Mouse (Mus musculus) C2C12 (cell line): ENCODE results near the gene Taf6l. TPM values are rescaled to one million over a fixed set of nuclear protein-coding genes. Genes with fewer than 3 reads are reported as not detected.
A peak's percentile ranks its signal among the peaks of the same experiment; 100 is the strongest.
"Not testable (repeated sequence)": the region's sequence is repeated elsewhere in the genome, so short reads cannot be mapped to it uniquely, and the experiment has no call there.

Experiments
- H3K27me3 ChIP-seq: one replicate; pipeline ENCODE4 v1.6.1; 2011; ENCODE audit not compliant: control insufficient read depth, insufficient read depth, insufficient read length
- H3K36me3 ChIP-seq: one replicate; pipeline ENCODE4 v1.6.1; 2011; ENCODE audit not compliant: control insufficient read depth, insufficient read depth
- H3K4me3 ChIP-seq: one replicate; pipeline ENCODE4 v1.5.1; 2011; ENCODE audit warnings: mild to moderate bottlenecking, control low read depth; ENCODE audit not compliant: poor library complexity, insufficient read depth, severe bottlenecking
- H3K79me2 ChIP-seq: one replicate; pipeline ENCODE4 v1.6.1; 2011; ENCODE audit not compliant: control insufficient read depth, insufficient read depth
- H3K79me3 ChIP-seq: one replicate; pipeline ENCODE4 v1.6.1; 2011; ENCODE audit warnings: low read depth, control low read depth
- H3ac ChIP-seq: one replicate; pipeline ENCODE3; 2011; ENCODE audit warnings: low read depth; ENCODE audit not compliant: control insufficient read depth, insufficient read length
- CEBPB ChIP-seq: IDR thresholded peaks from one replicate; pipeline ENCODE4 v1.6.1; 2011; ENCODE audit warnings: low read depth, mild to moderate bottlenecking, control low read depth, moderate library complexity
- CTCF ChIP-seq: IDR thresholded peaks from one replicate; pipeline ENCODE4 v1.5.1; 2011; ENCODE audit not compliant: control insufficient read depth, insufficient read depth, insufficient read length
- FOSL1 ChIP-seq: IDR thresholded peaks from one replicate; pipeline ENCODE4 v1.8.0; 2011; ENCODE audit warnings: mild to moderate bottlenecking, low read length; ENCODE audit not compliant: poor library complexity, insufficient read depth, severe bottlenecking
- MAX ChIP-seq: IDR thresholded peaks from one replicate; pipeline ENCODE4 v1.6.1; 2011; ENCODE audit warnings: mild to moderate bottlenecking, control low read depth
- MYOD1 ChIP-seq: IDR thresholded peaks from one replicate; pipeline ENCODE4 v1.6.1; 2011; ENCODE audit warnings: low read depth; ENCODE audit not compliant: control insufficient read depth, insufficient read length
- MYOG ChIP-seq: IDR thresholded peaks from one replicate; pipeline ENCODE4 v1.6.1; 2011; ENCODE audit not compliant: control insufficient read depth, insufficient read length; ENCODE audit errors: extremely low read depth
- USF1 ChIP-seq: IDR thresholded peaks from one replicate; pipeline ENCODE4 v1.6.1; 2011; ENCODE audit warnings: low read depth, mild to moderate bottlenecking, control low read depth, moderate library complexity
- polyA plus RNA-seq: library from polyadenylated mRNA; unstranded; fragments of >200 nt; fragmentation: generic; extraction: Trizol; gene quantifications from one replicate; pipeline ENCODE4 v1.2.1, GENCODE M21; 2012; ENCODE audit warnings: missing spikeins

Taf6l gene
- polyA plus RNA-seq, 1 experiment: 28.5 TPM

DNA sequence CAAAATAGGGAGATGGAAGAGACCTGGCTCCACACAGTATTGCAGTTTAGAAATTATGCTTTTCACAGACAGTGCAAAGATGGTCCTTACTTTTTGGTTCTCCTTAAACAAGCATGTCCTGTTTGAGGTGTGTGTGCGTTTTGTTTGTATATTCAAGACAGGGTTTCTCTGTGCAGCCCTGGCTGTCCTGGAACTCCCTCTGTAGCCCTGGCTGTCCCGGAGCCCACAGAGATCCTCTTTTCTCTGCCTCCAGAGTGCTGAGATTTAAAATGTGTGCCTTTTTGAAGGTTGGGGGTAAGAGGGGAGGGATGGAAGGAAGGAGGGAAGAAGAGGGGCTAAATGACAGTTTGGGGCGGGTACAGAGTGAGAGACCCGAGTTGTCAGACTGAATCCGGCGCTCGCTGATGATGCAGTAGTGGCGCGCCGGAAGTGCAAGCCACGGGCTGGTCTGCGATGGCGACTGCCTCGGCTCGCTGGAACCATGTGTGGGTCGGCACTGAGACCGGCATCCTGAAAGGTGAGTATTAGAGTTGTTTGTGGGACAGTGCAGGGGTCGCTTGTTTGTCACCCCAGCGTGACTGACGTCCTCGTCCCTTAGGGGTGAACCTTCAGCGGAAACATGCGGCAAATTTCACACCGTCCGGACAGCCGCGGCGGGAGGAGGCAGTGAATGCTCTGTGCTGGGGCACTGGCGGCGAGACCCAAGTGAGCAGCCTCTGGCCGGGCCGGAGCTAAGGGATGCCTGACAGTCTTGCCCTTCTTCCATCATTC, 50.6 kb downstream of the Taf6l start, which contains the start of gene Wdr74:
Gene Wdr74 (plus strand): TSS at position 439 of the 771 bp plus-strand sequence.
- peaks cover 24% of the 10 kb centered on the region for H3K79me3 ChIP-seq
- no peaks in the 10 kb centered on the region for H3K27me3 ChIP-seq
- H3K79me2 ChIP-seq: peaks cover 35% of the 10 kb centered on the region
- TF ChIP-seq MAX (peak; percentile 91), MYOD1 (no peak), USF1 (no peak), FOSL1 (no peak), MYOG (no peak), CEBPB (no peak), CTCF (no peak)
- H3K36me3 ChIP-seq: peaks cover 35% of the 10 kb centered on the region
- H3ac ChIP-seq: peak within 1 kb of the TSS; percentile 65
- H3K4me3 ChIP-seq: peak within 1 kb of the TSS; percentile 90

GRCm38 (mm10) chr19:8734334-8734733, 51.9 kb downstream of the Taf6l start:
- H3K36me3 ChIP-seq: peaks cover 23% of the 10 kb centered on the region

DNA sequence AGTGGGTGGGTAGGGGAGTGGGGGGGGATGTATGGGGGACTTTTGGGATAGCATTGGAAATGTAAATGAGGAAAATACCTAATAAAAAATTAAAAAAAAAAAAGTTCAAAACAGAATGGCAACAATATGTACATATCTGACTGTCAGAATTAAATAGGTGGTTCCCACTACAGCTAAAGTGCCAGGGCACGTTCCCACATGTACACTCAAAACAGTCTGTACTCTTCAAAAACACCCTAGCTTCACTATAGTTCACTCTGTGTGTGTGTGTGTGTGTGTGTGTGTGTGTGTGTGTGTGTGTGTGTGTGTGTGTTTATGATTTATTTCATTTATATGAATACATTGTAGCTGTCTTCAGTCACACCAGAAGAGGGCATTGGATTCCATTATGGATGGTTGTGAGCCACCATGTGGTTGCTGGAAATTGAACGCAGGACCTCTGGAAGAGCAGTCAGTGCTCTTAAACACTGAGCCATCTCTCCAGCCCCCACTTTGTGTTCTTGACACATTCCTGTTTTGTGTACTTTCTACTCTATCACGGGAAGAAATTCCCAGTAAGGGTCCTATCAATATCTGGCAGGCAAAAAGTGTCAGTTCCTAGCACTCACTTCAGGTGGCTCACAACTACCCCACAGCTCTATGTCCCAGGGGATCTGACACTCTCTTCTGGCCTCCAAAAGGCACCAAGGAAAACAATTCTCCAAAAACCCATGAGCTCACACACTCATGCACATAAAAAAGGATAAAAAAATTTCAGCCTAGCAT, 57.7 kb downstream of the Taf6l start:
- Histone ChIP-seq H3K79me2 (peaks cover 34% of the 10 kb centered on the region), H3K79me3 (peaks cover 24% of the 10 kb centered on the region)
- not testable (repeated sequence) for H3ac ChIP-seq

More at GRCm38 (mm10) chr19:8734334-8734733, 51.9 kb downstream of the Taf6l start:
- peaks cover 35% of the 10 kb centered on the region for H3K79me2 ChIP-seq
- TF ChIP-seq MYOG: no peak
- no peak for TF ChIP-seq MAX
- TF ChIP-seq USF1: no peak
- no peak for TF ChIP-seq MYOD1
- no peaks in the 10 kb centered on the region for H3K27me3 ChIP-seq
- H3K79me3 ChIP-seq: peaks cover 24% of the 10 kb centered on the region
- no peak overlapping the region for H3K4me3 ChIP-seq
- no peak overlapping the region for H3ac ChIP-seq

DNA sequence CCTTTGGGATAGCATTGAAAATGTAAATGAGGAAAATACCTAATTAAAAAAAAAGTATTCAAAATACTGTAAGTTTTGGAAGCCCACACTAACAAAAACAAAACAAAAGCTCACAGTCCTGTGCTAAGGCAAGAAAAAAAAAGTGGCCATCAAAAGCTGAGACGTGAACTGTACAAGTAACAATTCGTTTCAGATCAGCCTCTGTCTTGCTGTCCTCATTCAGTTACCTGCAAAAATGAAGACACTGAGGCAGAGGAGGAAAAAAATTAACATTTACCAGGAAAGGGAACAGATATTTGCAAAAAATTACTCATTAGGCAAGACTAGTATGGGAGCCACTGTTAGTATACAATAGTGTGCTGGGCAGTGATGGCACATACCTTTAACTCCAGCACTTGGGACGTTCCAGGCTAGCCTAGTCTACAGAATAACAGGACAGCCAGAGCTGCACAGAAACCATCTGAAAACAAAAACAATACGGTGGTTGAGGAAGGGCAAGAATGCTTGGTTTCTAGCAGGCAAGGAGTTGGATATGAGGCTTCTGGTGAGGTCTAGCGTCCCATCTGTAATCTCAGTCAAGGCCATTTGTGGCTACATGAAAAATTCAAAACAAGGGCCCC, 58.6 kb downstream of the Taf6l start:
- H3K27me3 ChIP-seq: no peaks in the 10 kb centered on the region
- no peak overlapping the region for H3K4me3 ChIP-seq
- H3ac ChIP-seq: no peak overlapping the region
- H3K36me3 ChIP-seq: peaks cover 32% of the 10 kb centered on the region
- peaks cover 27% of the 10 kb centered on the region for H3K79me3 ChIP-seq
- TF ChIP-seq CTCF (no peak), MAX (peak; percentile 6)
- H3K79me2 ChIP-seq: peaks cover 39% of the 10 kb centered on the region

More for the DNA sequence above, 57.7 kb downstream of the Taf6l start:
- H3K4me3 ChIP-seq, H3K27me3 ChIP-seq: not testable (repeated sequence)
- H3K36me3 ChIP-seq: peaks cover 32% of the 10 kb centered on the region

DNA sequence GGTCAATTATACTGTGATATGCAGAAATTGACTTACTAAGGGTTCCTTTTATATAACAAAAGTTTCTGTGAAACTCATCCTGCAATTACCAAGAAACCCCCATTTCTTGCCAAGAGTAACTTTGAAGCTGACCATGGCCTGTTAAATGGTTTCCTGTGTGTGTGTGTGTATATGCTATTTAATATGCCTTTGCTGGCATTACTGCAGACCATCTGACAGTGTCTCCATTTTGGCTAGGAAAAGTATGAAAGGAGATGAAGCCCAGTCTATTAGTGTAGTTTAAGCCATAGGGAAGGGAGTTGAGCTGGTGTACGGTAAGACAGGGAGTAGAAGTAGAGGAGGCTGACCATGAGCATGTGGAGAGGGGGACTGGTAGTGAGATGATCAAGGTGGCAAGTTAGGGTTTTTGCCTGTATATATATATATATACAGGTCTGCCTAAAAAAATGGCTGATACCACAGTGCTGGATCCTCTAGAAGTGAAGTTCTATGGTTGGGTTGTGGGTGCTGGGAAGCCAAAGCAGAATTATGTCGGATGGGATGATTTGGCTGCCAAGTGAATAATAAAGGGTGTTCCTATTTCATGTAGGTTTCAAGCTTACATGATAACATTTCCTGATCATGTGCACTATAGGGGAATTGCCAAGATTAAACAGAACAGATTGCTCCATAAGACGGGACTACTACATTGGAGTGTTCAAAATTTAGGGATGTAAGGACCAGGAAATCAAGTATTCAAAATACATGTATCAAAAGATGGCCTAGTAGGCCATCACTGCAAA, 59.4 kb downstream of the Taf6l start:
- no peaks in the 10 kb centered on the region for H3K27me3 ChIP-seq
- no peak overlapping the region for H3K4me3 ChIP-seq
- no peak overlapping the region for H3ac ChIP-seq
- peaks cover 48% of the 10 kb centered on the region for H3K79me2 ChIP-seq
- H3K79me3 ChIP-seq: peaks cover 35% of the 10 kb centered on the region
- peaks cover 32% of the 10 kb centered on the region for H3K36me3 ChIP-seq
- no peak for TF ChIP-seq CTCF
- no peak for TF ChIP-seq FOSL1
- peak; percentile 3 for TF ChIP-seq MAX
